Mouse (Mus musculus): ENCODE measurements around the gene Col18a1.

Gene Col18a1

GRCm38 (mm10) chr10:77068469-77068868 is 97.9 kb downstream of the Col18a1 start:
- in situ Hi-C loops (cut with MboI, MseI), result no loop called here

GRCm38 (mm10) chr10:77064659-77065058 is 101.7 kb downstream of the Col18a1 start:
- in situ Hi-C loops (cut with MboI, MseI), result loop anchor here (5.0 kb wide), 1 partner anchor 227 kb away; no protein-coding TSS in a partner anchor

GRCm38 (mm10) chr10:77064239-77064638 is 102.1 kb downstream of the Col18a1 start:
- in situ Hi-C loops (cut with MboI, MseI), result loop anchor here (5.0 kb wide), 1 partner anchor 227 kb away; no protein-coding TSS in a partner anchor

GRCm38 (mm10) chr10:77062393-77063010 is 103.8 kb downstream of the Col18a1 start:
- in situ Hi-C loops (cut with MboI, MseI), result loop anchor here (5.0 kb wide), 1 partner anchor 225 kb away; no protein-coding TSS in a partner anchor

- in situ Hi-C loops (cut with MboI, MseI), result loop anchor here (5.0 kb wide), 1 partner anchor 224 kb away; no protein-coding TSS in a partner anchor
These were observed 104.9 kb downstream of the Col18a1 start for GRCm38 (mm10) chr10:77061426-77061825.

- in situ Hi-C loops (cut with MboI, MseI), result no loop called here
These were observed 109.6 kb downstream of the Col18a1 start for GRCm38 (mm10) chr10:77056768-77057167.

- in situ Hi-C loops (cut with MboI, MseI), result no loop called here
These were observed 117.7 kb downstream of the Col18a1 start for GRCm38 (mm10) chr10:77048606-77049005.

GRCm38 (mm10) chr10:77048196-77048595 is 118.2 kb downstream of the Col18a1 start:
- in situ Hi-C loops (cut with MboI, MseI), result no loop called here

- in situ Hi-C loops (cut with MboI, MseI), result loop anchor here (10.0 kb wide), 1 partner anchor 504 kb away; the partner anchor contains the start of gene Lss
These were observed 127.7 kb downstream of the Col18a1 start for GRCm38 (mm10) chr10:77038579-77039174.

- in situ Hi-C loops (cut with MboI, MseI), result loop anchor here (10.0 kb wide), 1 partner anchor 501 kb away; the partner anchor contains the start of gene Lss
These were observed 130.9 kb downstream of the Col18a1 start for GRCm38 (mm10) chr10:77035487-77035886.

GRCm38 (mm10) chr10:77033323-77034025 is 132.9 kb downstream of the Col18a1 start:
- in situ Hi-C loops (cut with MboI, MseI), result loop anchor here (10.0 kb wide), 1 partner anchor 499 kb away; the partner anchor contains the start of gene Lss

GRCm38 (mm10) chr10:77032591-77033322 is 133.6 kb downstream of the Col18a1 start:
- in situ Hi-C loops (cut with MboI, MseI), result loop anchor here (10.0 kb wide), 1 partner anchor 498 kb away; the partner anchor contains the start of gene Lss

- in situ Hi-C loops (cut with MboI, MseI), result loop anchor here (10.0 kb wide), 1 partner anchor 497 kb away; the partner anchor contains the start of gene Lss
These were observed 134.5 kb downstream of the Col18a1 start, which contains the start of gene Slc19a1 for GRCm38 (mm10) chr10:77031768-77032375. TSS of gene Slc19a1 (plus strand) at chr10:77032241.

GRCm38 (mm10) chr10:77030666-77031065 is 135.7 kb downstream of the Col18a1 start:
- in situ Hi-C loops (cut with MboI, MseI), result loop anchor here (10.0 kb wide), 1 partner anchor 496 kb away; the partner anchor contains the start of gene Lss

GRCm38 (mm10) chr10:77029761-77030160 is 136.6 kb downstream of the Col18a1 start:
- in situ Hi-C loops (cut with MboI, MseI), result loop anchor here (10.0 kb wide), 1 partner anchor 495 kb away; the partner anchor contains the start of gene Lss

GRCm38 (mm10) chr10:77028782-77029296 is 137.5 kb downstream of the Col18a1 start:
- in situ Hi-C loops (cut with MboI, MseI), result no loop called here

GRCm38 (mm10) chr10:77026944-77027343 is 139.4 kb downstream of the Col18a1 start:
- in situ Hi-C loops (cut with MboI, MseI), result no loop called here

GRCm38 (mm10) chr10:77024231-77024630 is 142.1 kb downstream of the Col18a1 start:
- in situ Hi-C loops (cut with MboI, MseI), result no loop called here

- in situ Hi-C loops (cut with MboI, MseI), result no loop called here
These were observed 143.8 kb downstream of the Col18a1 start for GRCm38 (mm10) chr10:77022301-77023130.
